Mouse (Mus musculus): ENCODE measurements around the gene Ccna1. TPM values are rescaled to one million over a fixed set of nuclear protein-coding genes. Genes with fewer than 3 reads are reported as not detected.

Ccna1 gene
- 0.28 and 0.46 TPM in 2 replicates for polyA plus RNA-seq (2012; rRNA removed)

GRCm38 (mm10) chr3:55055038-55055746 lies at the start of gene Ccna1:
Gene Ccna1, minus strand, starts transcription at chr3:55055501.

Other genes with a start within 250 kb of the Ccna1 start
- 51.5 and 74.3 TPM in 2 replicates for gene Rfxap, start 247.7 kb downstream of the Ccna1 start, polyA plus RNA-seq (2012; rRNA removed)
- 0.03 TPM in 1 of 2 replicates, not detected in the other for gene Sertm1, start 139.6 kb downstream of the Ccna1 start, polyA plus RNA-seq (2012; rRNA removed)
- 13.8 and 14.8 TPM in 2 replicates for gene Spg20, start 56.6 kb upstream of the Ccna1 start, polyA plus RNA-seq (2012; rRNA removed)
- not detected in 2 replicates for gene Ccdc169, start 81.8 kb upstream of the Ccna1 start, polyA plus RNA-seq (2012; rRNA removed)
- 0.70 and 0.77 TPM in 2 replicates for gene Sohlh2, start 126.5 kb upstream of the Ccna1 start, polyA plus RNA-seq (2012; rRNA removed)
- gene Dclk1, start 186.9 kb upstream of the Ccna1 start, polyA plus RNA-seq (2012; rRNA removed) = 5.1 and 7.8 TPM in 2 replicates

Measured in ovary, adult 2 months (tissue).